Mouse (Mus musculus): ENCODE data around the gene Notch4.
A peak's percentile ranks its signal among the peaks of the same experiment; 100 is the strongest.
"Not testable (repeated sequence)": the region's sequence is repeated elsewhere in the genome, so short reads cannot be mapped to it uniquely, and the experiment has no call there.

Notch4 gene

GRCm38 (mm10) chr17:34564003-34564421 is at the start of gene Notch4:
Gene Notch4, plus strand, starts transcription at chr17:34564268.
- DNase-seq (ENCODE audit: low spot score) = peak; percentile 48

- DNase-seq (ENCODE audit: low spot score) = no peak
Measured at GRCm38 (mm10) chr17:34516514-34516913, 47.6 kb upstream of the Notch4 start.

DNA sequence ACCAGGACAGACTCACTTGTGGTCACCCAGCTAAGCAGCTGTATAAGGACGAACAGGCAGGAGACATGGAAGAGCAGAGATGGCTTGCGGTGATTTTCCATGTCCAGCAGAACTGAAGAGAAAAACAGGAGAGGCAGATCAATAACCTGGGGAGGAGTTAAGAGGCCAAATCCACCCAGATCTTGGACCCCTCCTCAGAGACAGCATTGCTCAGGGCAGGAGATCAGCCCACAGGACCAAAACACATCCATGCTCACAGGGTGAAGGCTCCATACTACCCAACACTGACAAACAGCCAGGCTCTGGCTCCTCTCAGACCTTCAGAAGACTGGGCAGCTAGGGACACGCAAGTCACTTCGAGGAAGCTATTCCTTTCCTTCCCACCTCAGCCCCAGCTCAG is 46.8 kb upstream of the Notch4 start, which contains the start of gene Btnl6:
Gene Btnl6 (minus strand): TSS at position 101 of the 400 bp plus-strand sequence.
- DNase-seq (ENCODE audit: low spot score) = no peak

DNA sequence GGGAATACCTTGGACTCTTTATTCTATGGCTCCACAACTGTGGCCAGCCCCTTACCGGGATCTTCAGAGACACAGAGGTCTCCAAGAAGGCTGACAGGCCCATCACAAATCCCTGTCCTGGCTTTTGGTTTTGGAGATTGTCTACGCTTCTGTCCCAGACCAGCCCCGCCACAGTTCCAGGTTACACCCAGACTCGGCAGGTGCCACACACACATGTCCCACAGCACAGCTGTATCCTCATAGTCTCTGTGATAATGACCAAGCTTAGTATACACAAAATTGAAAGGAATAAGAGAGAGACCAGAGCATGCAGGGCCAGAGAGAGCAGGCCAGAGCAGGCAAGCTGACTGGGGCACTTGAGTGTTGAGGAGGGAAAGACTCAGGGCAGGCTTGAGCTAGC is 46.3 kb upstream of the Notch4 start:
- no peak for DNase-seq (ENCODE audit: low spot score)

DNA sequence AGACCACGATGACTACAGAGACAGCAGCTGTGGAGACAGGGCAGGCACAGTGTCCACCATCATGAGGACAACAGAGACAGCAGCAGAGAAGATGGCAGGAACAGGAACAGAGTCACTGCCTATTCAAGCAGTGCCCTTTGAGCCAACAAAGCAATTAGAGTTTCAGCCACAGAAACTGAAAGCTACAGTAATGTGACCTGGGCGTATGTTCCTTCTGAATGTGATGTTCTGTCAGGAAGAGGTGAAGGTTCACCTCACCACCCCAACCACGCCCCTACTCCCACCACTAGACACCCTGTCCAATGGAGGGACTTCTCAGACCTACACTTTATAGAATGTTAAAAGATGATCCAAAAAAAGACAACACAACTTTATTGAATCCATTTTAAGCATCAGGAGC is 45.5 kb upstream of the Notch4 start:
- not testable (repeated sequence) for DNase-seq (ENCODE audit: low spot score)

GRCm38 (mm10) chr17:34519001-34519400 is 45.1 kb upstream of the Notch4 start:
- DNase-seq (ENCODE audit: low spot score) = no peak

DNA sequence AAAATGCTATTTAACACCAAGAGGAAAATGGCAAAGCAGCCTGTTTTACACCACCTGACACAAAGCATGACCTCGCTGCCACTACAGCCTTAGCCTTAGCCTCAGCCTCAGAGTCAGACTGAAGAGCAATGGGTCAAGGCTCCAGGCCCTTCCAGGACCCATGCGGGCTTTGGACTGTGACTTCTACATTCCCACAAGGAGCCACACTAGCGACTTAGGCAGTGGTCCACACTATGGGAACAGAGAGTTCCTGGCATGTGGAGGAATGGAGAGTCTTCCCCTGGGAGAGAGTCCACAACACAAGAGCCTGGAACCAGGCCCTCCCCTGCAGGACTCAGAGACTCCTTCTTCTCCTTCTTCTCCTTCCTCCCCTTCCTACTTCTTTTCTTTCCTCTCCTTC is 31.4 kb upstream of the Notch4 start:
- DNase-seq (ENCODE audit: low spot score) = no peak

GRCm38 (mm10) chr17:34543567-34543966 is 20.5 kb upstream of the Notch4 start:
- DNase-seq (ENCODE audit: low spot score) = not testable (repeated sequence)

DNA sequence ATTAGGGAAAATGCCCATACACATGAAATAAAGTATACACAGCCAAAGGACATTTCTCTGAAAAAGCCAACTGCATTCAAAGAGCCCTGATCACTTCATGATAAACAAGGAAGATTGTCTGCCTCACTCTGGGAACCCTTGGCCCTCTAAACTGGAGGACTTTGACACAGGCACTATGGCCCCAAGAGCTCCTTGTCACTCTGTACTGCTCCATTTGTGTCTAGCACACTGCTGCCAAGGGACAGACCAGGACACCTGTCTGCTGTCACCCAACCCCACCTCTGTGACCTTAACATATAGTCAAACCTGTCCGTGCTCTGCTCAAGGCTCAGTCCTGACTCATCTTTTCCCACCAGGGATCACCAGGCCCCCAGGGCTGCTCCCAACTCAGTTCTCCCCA is 17.3 kb upstream of the Notch4 start:
- DNase-seq (ENCODE audit: low spot score) = no peak

GRCm38 (mm10) chr17:34547601-34548000 is 16.5 kb upstream of the Notch4 start:
- no peak for DNase-seq (ENCODE audit: low spot score)

- DNase-seq (ENCODE audit: low spot score) = no peak
Measured at GRCm38 (mm10) chr17:34549156-34549555, 14.9 kb upstream of the Notch4 start.

- no peak for DNase-seq (ENCODE audit: low spot score)
Measured at GRCm38 (mm10) chr17:34549843-34550242, 14.2 kb upstream of the Notch4 start.

DNA sequence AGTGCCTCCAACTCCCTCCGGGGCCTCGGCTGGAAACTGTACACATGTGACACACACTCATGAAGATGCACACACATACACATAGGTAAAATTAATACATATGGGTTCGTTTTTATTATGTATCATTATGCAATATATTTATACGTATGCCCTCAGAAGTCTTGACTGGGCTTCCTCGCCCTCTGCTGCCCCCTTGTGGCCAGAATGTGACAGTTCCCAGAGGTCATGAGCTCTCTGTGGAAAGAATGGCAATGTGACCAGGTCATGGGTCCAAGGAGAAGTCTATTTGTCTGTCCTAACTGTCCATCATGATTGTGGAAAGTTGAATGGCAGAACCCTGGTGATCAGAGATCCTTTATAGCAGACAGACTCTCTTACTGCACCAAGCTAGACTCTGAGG is 8.6 kb upstream of the Notch4 start:
- peak; percentile 81 for DNase-seq (ENCODE audit: low spot score)

DNA sequence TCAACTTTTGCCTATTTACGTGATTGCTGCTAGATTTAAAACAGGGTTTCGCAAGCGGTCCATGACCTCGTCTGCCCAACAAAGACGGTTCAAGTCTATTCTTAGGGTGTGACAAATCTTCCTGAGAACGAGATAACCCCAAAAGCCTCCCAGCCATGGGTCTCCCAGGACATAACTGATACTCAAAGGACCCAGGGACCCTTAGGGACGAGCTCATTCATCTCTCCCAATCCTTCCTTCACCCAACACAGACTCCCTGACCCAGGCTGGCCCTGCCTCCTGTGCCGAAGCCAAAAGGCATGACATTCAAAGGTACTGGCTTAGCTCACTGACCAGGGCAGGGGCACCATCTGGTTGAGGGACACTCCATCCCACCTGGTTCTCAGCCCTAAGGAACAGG is 7.7 kb upstream of the Notch4 start:
- no peak for DNase-seq (ENCODE audit: low spot score)

DNA sequence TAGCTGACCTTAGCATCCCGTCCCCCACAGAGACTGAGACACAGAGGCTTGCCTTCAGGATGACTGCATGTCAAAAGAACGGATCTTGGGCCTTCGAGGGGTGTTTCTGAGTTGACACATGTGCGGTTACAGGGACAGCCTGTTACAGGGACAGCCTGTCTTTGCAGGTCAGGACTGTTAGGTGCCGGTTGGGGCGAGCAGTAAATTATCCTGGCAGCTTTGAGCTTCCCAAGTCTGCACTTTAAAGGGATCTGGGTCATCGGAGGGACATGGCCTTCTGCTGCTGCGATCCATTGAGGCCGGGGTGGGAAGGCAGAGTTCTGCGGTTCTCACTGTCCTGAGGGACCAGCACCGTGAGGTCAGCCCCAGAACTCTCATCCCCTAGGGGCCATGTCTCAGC is 6.7 kb upstream of the Notch4 start:
- DNase-seq (ENCODE audit: low spot score) = no peak

DNA sequence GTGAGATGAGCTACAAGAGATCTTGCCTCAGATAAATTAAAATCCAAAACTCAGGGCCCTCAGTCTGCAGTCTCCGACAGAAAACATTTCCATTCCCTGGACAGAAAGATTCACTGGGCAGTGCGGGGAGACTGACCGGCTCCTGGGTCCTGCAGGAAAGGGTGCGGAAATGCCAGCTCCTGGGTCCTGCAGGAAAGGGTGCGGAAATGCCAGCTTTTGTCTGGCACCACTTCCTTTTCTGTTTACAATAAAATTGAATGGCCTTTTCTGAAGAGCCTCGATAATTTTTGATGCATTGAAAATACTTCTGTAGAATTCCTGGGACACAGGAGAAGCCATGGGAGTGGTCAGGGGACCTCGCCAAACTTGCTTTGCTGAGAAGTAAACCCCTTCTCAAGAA is 5.0 kb upstream of the Notch4 start:
- no peak for DNase-seq (ENCODE audit: low spot score)

DNA sequence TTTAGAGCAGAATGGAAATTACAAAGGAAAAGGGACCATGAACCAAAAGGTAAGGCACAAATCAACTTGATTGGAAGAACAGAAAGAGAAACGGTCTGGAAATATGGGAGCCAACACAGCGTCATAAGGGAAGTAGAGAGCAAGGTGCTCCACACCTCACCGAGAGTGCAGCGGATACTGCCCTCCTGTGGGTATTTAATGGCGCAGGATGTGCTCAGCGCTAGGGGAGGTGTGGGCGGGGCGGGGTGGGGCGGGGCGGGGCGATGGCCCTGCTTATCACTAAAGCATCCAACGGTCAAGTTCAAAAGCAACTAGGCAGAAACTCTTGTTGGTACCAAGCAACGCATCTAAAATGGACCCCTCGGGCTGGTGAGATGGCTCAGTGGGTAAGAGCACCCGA is 4.2 kb upstream of the Notch4 start:
- DNase-seq (ENCODE audit: low spot score) = no peak

DNA sequence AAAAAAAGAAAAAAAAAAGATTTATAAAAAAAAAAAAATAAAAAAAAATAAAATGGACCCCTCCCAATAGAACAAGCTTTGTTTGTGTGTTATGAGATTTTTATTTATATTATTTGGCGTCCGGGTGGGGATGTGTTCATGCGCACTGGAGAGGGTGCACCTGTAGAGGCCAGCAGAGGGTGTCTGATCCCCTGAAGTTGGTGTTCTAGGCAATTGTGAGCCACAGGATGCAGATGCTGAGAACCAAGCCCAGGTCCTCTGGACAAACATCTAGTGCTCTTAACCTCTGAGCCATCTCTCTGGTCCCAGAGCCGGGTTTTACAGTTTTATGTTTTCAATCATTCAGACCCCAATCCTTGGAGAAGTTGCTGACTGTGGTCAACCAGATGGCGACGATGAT is 3.6 kb upstream of the Notch4 start:
- DNase-seq (ENCODE audit: low spot score) = no peak

DNA sequence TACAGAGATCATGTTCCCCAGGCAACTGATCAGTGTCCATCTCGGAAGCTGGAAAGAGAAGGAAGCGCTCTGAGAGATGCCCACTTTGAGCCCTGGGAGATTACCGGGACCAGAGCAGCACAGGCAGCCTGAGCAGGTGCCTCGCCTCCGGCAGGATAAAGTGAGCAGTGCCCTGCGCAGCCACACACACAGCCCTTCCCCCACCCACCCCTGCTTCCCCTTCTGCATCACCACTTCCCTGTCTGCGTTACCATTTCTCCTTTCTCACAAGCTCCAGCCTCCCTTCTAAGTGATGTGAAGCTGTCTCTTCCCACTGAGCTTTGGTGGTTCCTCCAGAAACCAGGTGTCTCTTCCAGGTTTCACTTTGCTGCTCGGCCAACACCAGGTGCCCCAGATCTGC is 2.9 kb upstream of the Notch4 start:
- no peak for DNase-seq (ENCODE audit: low spot score)

DNA sequence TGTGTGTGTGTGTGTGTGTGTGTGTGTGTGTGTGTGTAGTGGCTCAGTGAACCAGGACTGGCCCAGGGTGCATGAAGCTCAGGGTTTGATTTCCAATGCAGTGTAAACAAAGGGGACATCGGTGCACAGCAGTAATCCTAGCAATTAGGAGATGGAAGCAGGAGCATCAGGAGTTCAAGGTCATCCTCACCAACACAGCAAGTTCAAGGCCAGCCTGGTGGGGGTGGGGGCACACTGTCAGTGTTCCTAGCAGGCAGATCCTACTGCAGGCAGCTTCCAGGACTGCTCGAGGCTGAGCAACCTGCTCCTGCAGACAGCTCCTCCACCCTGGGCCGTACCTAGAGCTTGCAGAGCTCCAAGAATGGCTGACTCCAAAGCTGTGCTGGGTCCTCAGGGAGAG is 1.5 kb upstream of the Notch4 start:
- DNase-seq (ENCODE audit: low spot score) = no peak

GRCm38 (mm10) chr17:34563354-34563753 is 714 bp upstream of the Notch4 start:
- DNase-seq (ENCODE audit: low spot score) = no peak

GRCm38 (mm10) chr17:34564796-34565195 is 728 bp downstream of the Notch4 start:
- no peak for DNase-seq (ENCODE audit: low spot score)

GRCm38 (mm10) chr17:34567311-34567710 is 3.2 kb downstream of the Notch4 start:
- no peak for DNase-seq (ENCODE audit: low spot score)

DNA sequence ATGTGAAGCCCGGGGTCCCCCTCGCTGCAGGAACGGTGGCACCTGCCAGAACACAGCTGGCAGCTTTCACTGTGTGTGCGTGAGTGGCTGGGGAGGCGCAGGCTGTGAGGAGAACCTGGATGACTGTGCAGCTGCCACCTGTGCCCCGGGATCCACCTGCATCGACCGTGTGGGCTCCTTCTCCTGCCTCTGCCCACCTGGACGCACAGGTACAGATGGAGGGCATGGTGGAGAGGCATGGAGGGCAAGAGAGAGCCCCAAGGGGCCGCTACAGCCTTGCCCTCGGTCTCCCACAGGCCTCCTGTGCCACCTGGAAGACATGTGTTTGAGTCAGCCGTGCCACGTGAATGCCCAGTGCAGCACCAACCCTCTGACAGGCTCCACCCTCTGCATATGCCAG is 4.4 kb downstream of the Notch4 start:
- no peak for DNase-seq (ENCODE audit: low spot score)

- DNase-seq (ENCODE audit: low spot score) = no peak
Measured at GRCm38 (mm10) chr17:34569919-34570318, 5.9 kb downstream of the Notch4 start.

All from embryo, embryonic 10 days (tissue).